Mouse (Mus musculus): ENCODE data around the gene Cass4. TPM values are rescaled to one million over a fixed set of nuclear protein-coding genes. Genes with fewer than 3 reads are reported as not detected.
A peak's percentile ranks its signal among the peaks of the same experiment; 100 is the strongest.

Gene Cass4
- polyA plus RNA-seq, 1 experiment from 2014 or later, result 0.35 TPM

- no peak for ATAC-seq (ENCODE audit: insufficient number of reproducible peaks, low FRiP score, low TSS enrichment, low read depth)
- WGBS, result 62% methylated on average over 5 of the region's 5 CpGs
These were observed 16.5 kb upstream of the Cass4 start for GRCm38 (mm10) chr2:172376999-172377515.

DNA sequence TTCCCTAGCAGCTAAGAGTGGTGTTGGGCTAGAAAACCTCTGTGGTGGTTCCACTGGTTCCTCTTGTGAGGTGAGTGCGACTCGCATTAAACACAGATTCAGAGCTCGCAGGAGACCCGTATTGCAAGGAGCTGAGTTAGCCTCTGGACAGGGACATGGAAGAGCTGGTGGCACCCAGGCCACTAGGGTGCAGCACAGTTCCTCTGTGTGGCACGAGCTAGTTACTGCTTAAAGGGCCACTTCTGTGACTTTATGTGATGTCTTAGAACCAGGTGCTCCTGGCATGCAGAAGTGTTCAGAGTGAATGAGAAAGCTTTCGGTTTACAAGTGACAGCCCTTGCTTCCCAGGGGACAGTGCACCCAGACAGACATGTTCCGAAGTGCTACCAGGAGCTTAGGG, 15.3 kb upstream of the Cass4 start:
- no peak overlapping the region for H3K4me3 ChIP-seq (ENCODE audit: low read depth, low read length)
- peaks cover 60% of the 10 kb centered on the region for H3K36me3 ChIP-seq (ENCODE audit: control insufficient read depth, insufficient read depth, low read length)
- H3K27ac ChIP-seq (replicated peaks; ENCODE audit: low read depth, low read length), result no peak overlapping the region
- DNase-seq (ENCODE audit: low spot score) (peak; percentile 40), ATAC-seq (ENCODE audit: insufficient number of reproducible peaks, low FRiP score, low TSS enrichment, low read depth) (no peak)
- H3K9me3 ChIP-seq (ENCODE audit: control insufficient read depth, low read length), result no peaks in the 10 kb centered on the region
- 79% methylated on average over 7 of the region's 7 CpGs for WGBS
- H3K4me1 ChIP-seq (ENCODE audit: control insufficient read depth, insufficient read depth, low read length), result no peaks in the 10 kb centered on the region
- H3K27me3 ChIP-seq (ENCODE audit: control insufficient read depth, insufficient read depth, low read length), result no peaks in the 10 kb centered on the region
- no peak overlapping the region for H3K4me2 ChIP-seq (ENCODE audit: low read depth, severe bottlenecking)
- H3K9ac ChIP-seq (ENCODE audit: low read length), result no peak overlapping the region

More at GRCm38 (mm10) chr2:172376999-172377515, 16.5 kb upstream of the Cass4 start:
- H3K27me3 ChIP-seq (ENCODE audit: control insufficient read depth, insufficient read depth, low read length), result no peaks in the 10 kb centered on the region
- no peak overlapping the region for H3K4me2 ChIP-seq (ENCODE audit: low read depth, severe bottlenecking)
- H3K9ac ChIP-seq (ENCODE audit: low read length), result no peak overlapping the region
- H3K4me3 ChIP-seq (ENCODE audit: low read depth, low read length), result no peak overlapping the region
- no peaks in the 10 kb centered on the region for H3K9me3 ChIP-seq (ENCODE audit: control insufficient read depth, low read length)
- H3K36me3 ChIP-seq (ENCODE audit: control insufficient read depth, insufficient read depth, low read length), result peaks cover 65% of the 10 kb centered on the region
- no peaks in the 10 kb centered on the region for H3K4me1 ChIP-seq (ENCODE audit: control insufficient read depth, insufficient read depth, low read length)
- DNase-seq (ENCODE audit: low spot score), result no peak
- no peak overlapping the region for H3K27ac ChIP-seq (replicated peaks; ENCODE audit: low read depth, low read length)

DNA sequence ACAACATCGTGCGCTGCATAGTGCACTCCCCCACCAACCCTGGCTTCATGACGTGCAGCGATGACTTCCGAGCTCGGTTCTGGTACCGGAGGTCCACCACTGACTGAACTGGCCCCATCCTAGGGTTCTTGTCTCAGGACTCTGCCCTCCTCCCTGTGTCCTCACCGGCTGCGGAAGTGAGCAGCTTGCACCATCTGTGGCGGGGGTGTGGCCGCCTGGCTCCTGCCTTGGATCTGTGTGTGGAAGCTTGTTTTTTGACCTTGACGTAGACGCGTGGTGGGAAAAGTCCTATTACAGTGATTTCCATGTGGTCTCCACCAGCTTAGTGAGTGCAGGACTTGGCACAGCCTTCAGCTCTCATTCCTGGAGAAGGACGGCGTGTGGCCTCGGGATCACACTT, 13.1 kb upstream of the Cass4 start:
- 95% methylated on average over 17 of the region's 17 CpGs for WGBS
- Histone ChIP-seq H3K4me1 (ENCODE audit: control insufficient read depth, insufficient read depth, low read length) (no peaks in the 10 kb centered on the region), H3K36me3 (ENCODE audit: control insufficient read depth, insufficient read depth, low read length) (peaks cover 46% of the 10 kb centered on the region), H3K4me2 (ENCODE audit: low read depth, severe bottlenecking) (no peak overlapping the region), H3K27ac (replicated peaks; ENCODE audit: low read depth, low read length) (no peak overlapping the region), H3K27me3 (ENCODE audit: control insufficient read depth, insufficient read depth, low read length) (no peaks in the 10 kb centered on the region), H3K9me3 (ENCODE audit: control insufficient read depth, low read length) (no peaks in the 10 kb centered on the region), H3K9ac (ENCODE audit: low read length) (no peak overlapping the region), H3K4me3 (ENCODE audit: low read depth, low read length) (no peak overlapping the region)
- DNase-seq (ENCODE audit: low spot score), result no peak
- ATAC-seq (ENCODE audit: insufficient number of reproducible peaks, low FRiP score, low TSS enrichment, low read depth), result no peak

GRCm38 (mm10) chr2:172381341-172381740, 12.3 kb upstream of the Cass4 start:
- peaks cover 38% of the 10 kb centered on the region for H3K36me3 ChIP-seq (ENCODE audit: control insufficient read depth, insufficient read depth, low read length)
- no peaks in the 10 kb centered on the region for H3K27me3 ChIP-seq (ENCODE audit: control insufficient read depth, insufficient read depth, low read length)
- DNase-seq (ENCODE audit: low spot score) (no peak), ATAC-seq (ENCODE audit: insufficient number of reproducible peaks, low FRiP score, low TSS enrichment, low read depth) (no peak)
- no peak overlapping the region for H3K27ac ChIP-seq (replicated peaks; ENCODE audit: low read depth, low read length)
- H3K4me3 ChIP-seq (ENCODE audit: low read depth, low read length), result no peak overlapping the region
- no peak overlapping the region for H3K9ac ChIP-seq (ENCODE audit: low read length)
- 95% methylated on average over 11 of the region's 11 CpGs for WGBS
- no peaks in the 10 kb centered on the region for H3K4me1 ChIP-seq (ENCODE audit: control insufficient read depth, insufficient read depth, low read length)
- H3K4me2 ChIP-seq (ENCODE audit: low read depth, severe bottlenecking), result no peak overlapping the region
- no peaks in the 10 kb centered on the region for H3K9me3 ChIP-seq (ENCODE audit: control insufficient read depth, low read length)

DNA sequence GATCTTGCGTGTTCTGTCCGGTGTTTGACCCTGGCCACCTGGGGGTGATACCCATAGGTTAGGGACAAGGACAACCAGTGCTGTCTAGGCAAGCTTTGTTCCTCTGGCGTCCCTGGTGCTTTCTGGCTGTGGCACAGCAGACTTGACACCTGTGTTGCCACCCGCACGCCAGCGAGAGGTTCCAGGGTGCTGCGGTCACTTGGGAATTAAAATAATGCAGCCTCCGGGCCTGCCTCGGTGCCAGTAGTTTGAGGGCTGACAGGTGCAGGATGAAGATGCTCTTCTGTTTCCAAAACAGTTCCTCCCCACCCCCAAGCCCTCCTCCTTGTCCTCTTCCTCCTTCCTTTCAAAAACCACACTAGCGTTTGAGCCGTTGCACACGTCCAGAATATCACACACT, 11.7 kb upstream of the Cass4 start:
- Histone ChIP-seq H3K4me2 (ENCODE audit: low read depth, severe bottlenecking) (no peak overlapping the region), H3K9ac (ENCODE audit: low read length) (no peak overlapping the region), H3K4me1 (ENCODE audit: control insufficient read depth, insufficient read depth, low read length) (no peaks in the 10 kb centered on the region), H3K27me3 (ENCODE audit: control insufficient read depth, insufficient read depth, low read length) (no peaks in the 10 kb centered on the region), H3K9me3 (ENCODE audit: control insufficient read depth, low read length) (no peaks in the 10 kb centered on the region), H3K36me3 (ENCODE audit: control insufficient read depth, insufficient read depth, low read length) (peaks cover 36% of the 10 kb centered on the region), H3K27ac (replicated peaks; ENCODE audit: low read depth, low read length) (no peak overlapping the region), H3K4me3 (ENCODE audit: low read depth, low read length) (no peak overlapping the region)
- ATAC-seq (ENCODE audit: insufficient number of reproducible peaks, low FRiP score, low TSS enrichment, low read depth) (no peak), DNase-seq (ENCODE audit: low spot score) (no peak)
- WGBS, result 90% methylated on average over 12 of the region's 12 CpGs

DNA sequence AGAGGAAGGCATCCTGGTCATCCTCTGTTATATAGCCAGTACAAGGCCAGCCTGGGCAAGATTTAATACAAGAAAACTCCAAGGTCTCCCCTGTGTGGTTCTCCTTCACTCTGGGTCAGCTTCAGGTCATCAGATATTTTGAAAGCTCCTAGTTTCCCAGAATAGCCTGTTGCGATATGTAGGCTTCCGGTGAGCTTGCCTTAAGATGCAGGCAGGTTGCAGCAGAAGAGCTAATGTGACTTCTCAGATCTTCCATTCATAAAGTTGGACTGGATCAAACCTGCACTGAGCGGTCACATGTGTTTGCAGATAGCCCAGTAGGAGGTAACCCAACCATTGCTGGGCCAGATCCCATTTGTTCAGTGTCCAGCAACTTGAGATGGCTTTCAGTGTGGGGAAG, 8.9 kb upstream of the Cass4 start:
- ATAC-seq (ENCODE audit: insufficient number of reproducible peaks, low FRiP score, low TSS enrichment, low read depth), result no peak
- Histone ChIP-seq H3K9me3 (ENCODE audit: control insufficient read depth, low read length) (no peaks in the 10 kb centered on the region), H3K9ac (ENCODE audit: low read length) (no peak overlapping the region), H3K27ac (replicated peaks; ENCODE audit: low read depth, low read length) (no peak overlapping the region), H3K4me1 (ENCODE audit: control insufficient read depth, insufficient read depth, low read length) (no peaks in the 10 kb centered on the region), H3K4me3 (ENCODE audit: low read depth, low read length) (no peak overlapping the region), H3K4me2 (ENCODE audit: low read depth, severe bottlenecking) (no peak overlapping the region), H3K27me3 (ENCODE audit: control insufficient read depth, insufficient read depth, low read length) (no peaks in the 10 kb centered on the region), H3K36me3 (ENCODE audit: control insufficient read depth, insufficient read depth, low read length) (peaks cover 17% of the 10 kb centered on the region)
- no peak for DNase-seq (ENCODE audit: low spot score)
- 92% methylated on average over 3 of the region's 3 CpGs for WGBS

GRCm38 (mm10) chr2:172390341-172390740, 3.3 kb upstream of the Cass4 start:
- Histone ChIP-seq H3K9me3 (ENCODE audit: control insufficient read depth, low read length) (no peaks in the 10 kb centered on the region), H3K27ac (replicated peaks; ENCODE audit: low read depth, low read length) (no peak overlapping the region), H3K4me2 (ENCODE audit: low read depth, severe bottlenecking) (no peak overlapping the region), H3K27me3 (ENCODE audit: control insufficient read depth, insufficient read depth, low read length) (no peaks in the 10 kb centered on the region), H3K4me1 (ENCODE audit: control insufficient read depth, insufficient read depth, low read length) (no peaks in the 10 kb centered on the region), H3K4me3 (ENCODE audit: low read depth, low read length) (no peak overlapping the region), H3K9ac (ENCODE audit: low read length) (no peak overlapping the region), H3K36me3 (ENCODE audit: control insufficient read depth, insufficient read depth, low read length) (no peaks in the 10 kb centered on the region)
- no peak for DNase-seq (ENCODE audit: low spot score)
- WGBS, result 27% methylated on average over 6 of the region's 6 CpGs
- no peak for ATAC-seq (ENCODE audit: insufficient number of reproducible peaks, low FRiP score, low TSS enrichment, low read depth)

GRCm38 (mm10) chr2:172392041-172392521, 1.5 kb upstream of the Cass4 start:
- Histone ChIP-seq H3K4me1 (ENCODE audit: control insufficient read depth, insufficient read depth, low read length) (no peaks in the 10 kb centered on the region), H3K4me2 (ENCODE audit: low read depth, severe bottlenecking) (no peak overlapping the region), H3K9me3 (ENCODE audit: control insufficient read depth, low read length) (no peaks in the 10 kb centered on the region), H3K27ac (replicated peaks; ENCODE audit: low read depth, low read length) (no peak overlapping the region), H3K27me3 (ENCODE audit: control insufficient read depth, insufficient read depth, low read length) (no peaks in the 10 kb centered on the region), H3K36me3 (ENCODE audit: control insufficient read depth, insufficient read depth, low read length) (no peaks in the 10 kb centered on the region), H3K9ac (ENCODE audit: low read length) (no peak overlapping the region), H3K4me3 (ENCODE audit: low read depth, low read length) (no peak overlapping the region)
- ATAC-seq (ENCODE audit: insufficient number of reproducible peaks, low FRiP score, low TSS enrichment, low read depth), result no peak
- DNase-seq (ENCODE audit: low spot score), result no peak
- WGBS, result 69% methylated on average over 10 of the region's 10 CpGs

GRCm38 (mm10) chr2:172394052-172394392, 428 bp downstream of the Cass4 start:
- H3K27me3 ChIP-seq (ENCODE audit: control insufficient read depth, insufficient read depth, low read length), result no peaks in the 10 kb centered on the region
- no peak overlapping the region for H3K4me2 ChIP-seq (ENCODE audit: low read depth, severe bottlenecking)
- no peak overlapping the region for H3K4me3 ChIP-seq (ENCODE audit: low read depth, low read length)
- no peak overlapping the region for H3K9ac ChIP-seq (ENCODE audit: low read length)
- H3K36me3 ChIP-seq (ENCODE audit: control insufficient read depth, insufficient read depth, low read length), result no peaks in the 10 kb centered on the region
- ATAC-seq (ENCODE audit: insufficient number of reproducible peaks, low FRiP score, low TSS enrichment, low read depth) (no peak), DNase-seq (ENCODE audit: low spot score) (no peak)
- no peaks in the 10 kb centered on the region for H3K4me1 ChIP-seq (ENCODE audit: control insufficient read depth, insufficient read depth, low read length)
- H3K9me3 ChIP-seq (ENCODE audit: control insufficient read depth, low read length), result no peaks in the 10 kb centered on the region
- no peak overlapping the region for H3K27ac ChIP-seq (replicated peaks; ENCODE audit: low read depth, low read length)
- WGBS, result 66% methylated on average over 2 of the region's 2 CpGs

All from limb, embryonic 11.5 days (tissue).